16 mouse cellular contexts compared by ENCODE assay signal in genomic region chr1:160301156-160301555, GRCm38 (mm10).
DNase-seq lines count a peak whose midpoint lies in the region; ATAC-seq lines count a peak whose summit lies in the region.
"Had no signal": no experiment of that assay in that cellular context is flagged by ENCODE, and none has a peak within 500 bp of the region (broad histone marks: within the 10 kb centered on the region; RNA-seq: fewer than 3 reads in every experiment).

No protein-coding gene starts in this region.

- no peaks in the 10 kb centered on the region for H3K4me1 ChIP-seq in forebrain, embryonic 13.5 days
- no peaks in the 10 kb centered on the region for H3K4me1 ChIP-seq in forebrain, embryonic 12.5 days
- peaks cover 77% of the 10 kb centered on the region for H3K4me1 ChIP-seq in liver, embryonic 12.5 days
- H3K4me1 ChIP-seq: hindbrain, embryonic 12.5 days; midbrain, embryonic 12.5 days; neural tube, embryonic 15.5 days had no signal

- no peak overlapping the region for H3K9ac ChIP-seq in forebrain, embryonic 13.5 days
- H3K9ac ChIP-seq in forebrain, embryonic 12.5 days: no peak overlapping the region
- no peak overlapping the region for H3K9ac ChIP-seq in liver, embryonic 12.5 days
- H3K9ac ChIP-seq: hindbrain, embryonic 12.5 days; midbrain, embryonic 12.5 days; neural tube, embryonic 15.5 days had no signal

- H3K27ac ChIP-seq in forebrain, embryonic 13.5 days: no peak overlapping the region
- no peak overlapping the region for H3K27ac ChIP-seq in forebrain, embryonic 12.5 days
- H3K27ac ChIP-seq in liver, embryonic 12.5 days: peak overlapping the region; percentile 31; the same call in 1 of the 2 replicates
- H3K27ac ChIP-seq: hindbrain, embryonic 12.5 days; midbrain, embryonic 12.5 days; neural tube, embryonic 15.5 days had no signal

- no peaks in the 10 kb centered on the region for H3K36me3 ChIP-seq in forebrain, embryonic 13.5 days (ENCODE audit: poor library complexity, severe bottlenecking)
- no peaks in the 10 kb centered on the region for H3K36me3 ChIP-seq in forebrain, embryonic 12.5 days (replicated peaks)
- H3K36me3 ChIP-seq in liver, embryonic 12.5 days: no peaks in the 10 kb centered on the region
- H3K36me3 ChIP-seq: hindbrain, embryonic 12.5 days; midbrain, embryonic 12.5 days; neural tube, embryonic 15.5 days had no signal

- 82% methylated on average over 6 of the region's 6 CpGs for WGBS in forebrain, embryonic 13.5 days
- WGBS in forebrain, embryonic 12.5 days: 88% methylated on average over 6 of the region's 6 CpGs
- WGBS in liver, embryonic 12.5 days (ENCODE audit: insufficient replicate concordance): 21% methylated on average over 6 of the region's 6 CpGs

- H3K4me2 ChIP-seq in forebrain, embryonic 13.5 days: no peak overlapping the region
- H3K4me2 ChIP-seq in forebrain, embryonic 12.5 days: no peak overlapping the region
- H3K4me2 ChIP-seq in liver, embryonic 12.5 days: peak overlapping the region; percentile 15; the same call in 1 of the 2 replicates
- H3K4me2 ChIP-seq: hindbrain, embryonic 12.5 days; midbrain, embryonic 12.5 days; neural tube, embryonic 15.5 days had no signal

- peak; percentile 43; the same call in 1 of the 2 replicates for ATAC-seq in forebrain, embryonic 13.5 days
- ATAC-seq in forebrain, embryonic 12.5 days (ENCODE audit: low FRiP score): no peak
- ATAC-seq in liver, embryonic 12.5 days: no peak
- ATAC-seq: intestine, postnatal 0 days had no signal

- H3K4me3 ChIP-seq in forebrain, embryonic 13.5 days: no peak overlapping the region
- H3K4me3 ChIP-seq in forebrain, embryonic 12.5 days (replicated peaks): no peak overlapping the region
- no peak overlapping the region for H3K4me3 ChIP-seq in liver, embryonic 12.5 days
- H3K4me3 ChIP-seq: hindbrain, embryonic 12.5 days; midbrain, embryonic 12.5 days; neural tube, embryonic 15.5 days had no signal

- H3K9me3 ChIP-seq in forebrain, embryonic 13.5 days (replicated peaks): no peaks in the 10 kb centered on the region
- H3K9me3 ChIP-seq in forebrain, embryonic 12.5 days: no peaks in the 10 kb centered on the region
- H3K9me3 ChIP-seq in liver, embryonic 12.5 days (replicated peaks): no peaks in the 10 kb centered on the region
- H3K9me3 ChIP-seq: hindbrain, embryonic 12.5 days; midbrain, embryonic 12.5 days; neural tube, embryonic 15.5 days had no signal

- DNase-seq in 416B (ENCODE audit: low read depth): peak; percentile 77
- peak; percentile 57 for DNase-seq in brain, adult 2 months (ENCODE audit: low read depth, low spot score)
- DNase-seq in spleen, postnatal 10 days (ENCODE audit: low spot score in 2 of 2): no peak
- DNase-seq in left cerebral cortex, postnatal 4 days: no peak
- DNase-seq: adrenal gland, adult 2 months; kidney, postnatal 10 days; layer of hippocampus, adult 9-11 months; lung, postnatal 14 days; spleen, adult 18-20 months had no signal

- no peaks in the 10 kb centered on the region for H3K27me3 ChIP-seq in forebrain, embryonic 13.5 days
- H3K27me3 ChIP-seq in forebrain, embryonic 12.5 days: no peaks in the 10 kb centered on the region
- H3K27me3 ChIP-seq in liver, embryonic 12.5 days (replicated peaks): no peaks in the 10 kb centered on the region
- H3K27me3 ChIP-seq: hindbrain, embryonic 12.5 days; midbrain, embryonic 12.5 days; neural tube, embryonic 15.5 days had no signal

- intact Hi-C loops in left cerebral cortex, postnatal 4 days (cut with DNase I): no loop called here

Comparison
In these comparisons a context has a peak if more than half of its experiments do, and no peak if none do; other contexts are left out.
1. DNase-seq: peak in 416B (single experiment) and brain, adult 2 months (single experiment); none in spleen, postnatal 10 days (0 of 2) and left cerebral cortex, postnatal 4 days (single experiment).